Mouse (Mus musculus) frontal cortex, adult 2 months (tissue): ENCODE results near the gene Gas2l1. TPM values are rescaled to one million over a fixed set of nuclear protein-coding genes. Genes with fewer than 3 reads are reported as not detected.

Experiments used
- polyA plus RNA-seq: library from polyadenylated mRNA; depleted of rRNA; stranded (reverse); fragments of >200 nt; gene quantifications from 2 replicates; pipeline ENCODE4 v1.2.3, GENCODE M21; 2012; rRNA removed

The Gas2l1 gene
- polyA plus RNA-seq, 1 experiment = 98.7 TPM

Other genes starting within 250 kb of the Gas2l1 start
- 67.6 and 67.9 TPM in 2 replicates for gene Nf2, start 215.8 kb downstream of the Gas2l1 start, polyA plus RNA-seq
- 74.8 and 76.4 TPM in 2 replicates for gene Nipsnap1, start 191.4 kb downstream of the Gas2l1 start, polyA plus RNA-seq
- 42.0 and 45.4 TPM in 2 replicates for gene Thoc5, start 170.0 kb downstream of the Gas2l1 start, polyA plus RNA-seq
- gene Nefh, start 117.3 kb downstream of the Gas2l1 start, polyA plus RNA-seq = 23.7 and 28.0 TPM in 2 replicates
- 150 and 165 TPM in 2 replicates for gene Ap1b1, start 78.5 kb downstream of the Gas2l1 start, polyA plus RNA-seq
- 78.9 and 79.5 TPM in 2 replicates for gene Rasl10a, start 7.2 kb downstream of the Gas2l1 start, polyA plus RNA-seq
- 29.3 and 31.6 TPM in 2 replicates for gene Rhbdd3, start 33.6 kb upstream of the Gas2l1 start, polyA plus RNA-seq
- 513 and 799 TPM in 2 replicates for gene Ewsr1, start 33.9 kb upstream of the Gas2l1 start, polyA plus RNA-seq
- 12.3 and 21.7 TPM in 2 replicates for gene Emid1, start 86.9 kb upstream of the Gas2l1 start, polyA plus RNA-seq
- gene Kremen1, start 196.2 kb upstream of the Gas2l1 start, polyA plus RNA-seq = 11.6 and 12.7 TPM in 2 replicates